Mouse (Mus musculus): ENCODE results near the gene Megf9. TPM values are rescaled to one million over a fixed set of nuclear protein-coding genes. Genes with fewer than 3 reads are reported as not detected.

Gene Megf9
- total and polyA plus RNA-seq, 3 experiments, result not detected

DNA sequence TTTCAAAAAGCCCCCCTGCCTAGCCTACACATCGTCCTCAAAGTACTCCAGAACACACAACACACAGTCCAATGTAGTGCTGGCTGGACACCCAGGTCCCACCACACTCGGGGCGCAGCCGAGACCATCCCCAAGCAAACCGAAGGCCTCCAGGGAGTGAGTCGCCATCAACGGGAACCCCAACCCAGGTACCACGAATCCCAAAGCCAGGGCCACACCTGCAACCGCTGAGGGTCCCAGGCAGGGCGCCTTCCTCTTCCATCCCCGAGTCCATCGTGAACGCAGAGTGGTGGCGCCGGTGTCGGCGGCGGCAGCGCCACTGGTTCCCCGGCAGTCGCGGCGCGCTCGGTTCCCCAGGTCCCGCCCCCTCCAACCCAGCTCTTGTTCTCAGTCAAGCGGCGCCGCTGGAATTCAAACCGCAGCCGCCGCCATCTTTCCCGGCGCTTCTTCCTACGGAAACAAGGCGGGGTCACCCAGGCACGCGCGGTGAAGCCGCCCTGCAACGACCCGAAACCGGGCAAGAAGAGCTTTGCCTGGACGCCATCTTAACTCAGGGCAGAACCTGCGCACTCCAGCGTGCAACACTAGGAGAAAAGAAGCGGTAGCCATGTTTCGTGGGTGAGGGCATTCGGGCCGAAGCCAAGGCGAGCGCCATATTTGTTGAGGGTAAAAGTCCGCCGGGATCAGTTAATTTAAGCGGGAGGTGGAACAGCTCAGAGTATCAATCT, 124.6 kb downstream of the Megf9 start, which contains the start of gene Cdk5rap2:
Gene Cdk5rap2 (minus strand): TSS at position 450 of the 728 bp plus-strand sequence.
- Histone ChIP-seq H3K4me2 (ENCODE audit: insufficient read depth, low read depth, poor library complexity, severe bottlenecking) (peak within 1 kb of the TSS; percentile 63), H3K79me2 (replicated peaks; ENCODE audit: control insufficient read depth, extremely low read depth, insufficient read depth, poor library complexity, severe bottlenecking) (no peaks in the 10 kb centered on the region), H3K27ac (ENCODE audit: insufficient read depth, low read depth) (no peak within 1 kb of the TSS; the same call in 1 of the 2 replicates), H3K9me3 (replicated peaks; ENCODE audit: low read length) (no peaks in the 10 kb centered on the region), H3K9ac (ENCODE audit: insufficient read depth, low read depth) (peak within 1 kb of the TSS; percentile 77), H3K36me3 (replicated peaks in 1 of 2; ENCODE audit: control insufficient read depth in 1 of 2, insufficient read depth in 1 of 2, low read length in 1 of 2) (peaks cover 0 to 12% of the 10 kb centered on the region in 2 experiments), H3K27me3 (replicated peaks) (no peaks in the 10 kb centered on the region), H3K4me1 (ENCODE audit: control insufficient read depth in 1 of 2, insufficient read depth in 2 of 2) (peaks cover 2 to 39% of the 10 kb centered on the region in 2 experiments; a peak in 3 of 4 replicates), H3K4me3 (replicated peaks in 1 of 3; ENCODE audit: low read depth in 2 of 3, low read length in 2 of 3, poor library complexity in 1 of 3) (peak within 1 kb of the TSS; percentile 76 to 92 (median 88))
- TF ChIP-seq SIN3A (IDR thresholded peaks at IDR 0.05; ENCODE audit: low read length), result 0 out of 2 replicates have a peak, but pooled peaks have one; percentile 19
- TF ChIP-seq CHD1 (IDR thresholded peaks at IDR 0.05; ENCODE audit: low read depth, low read length), result no peak
- TF ChIP-seq BHLHE40 (IDR thresholded peaks at IDR 0.05; ENCODE audit: low read depth, low read length), result peak; percentile 84
- no peak for TF ChIP-seq ZNF384 (IDR thresholded peaks at IDR 0.05; ENCODE audit: low read depth, low read length)
- TF ChIP-seq MAX (IDR thresholded peaks at IDR 0.05; ENCODE audit: low read length), result peak; percentile 54; the same call in 1 of the 2 replicates
- TF ChIP-seq NRF1 (IDR thresholded peaks at IDR 0.05; ENCODE audit: low read depth, low read length), result peak; percentile 92
- TF ChIP-seq ZMIZ1 (IDR thresholded peaks at IDR 0.05; ENCODE audit: low read depth, low read length), result no peak; the same call in 1 of the 2 replicates
- no peak for TF ChIP-seq USF2 (conservative IDR thresholded peaks at IDR 0.05; ENCODE audit: low read depth, low read length)
- peak; percentile 59; the same call in 1 of the 2 replicates for TF ChIP-seq MYC (IDR thresholded peaks at IDR 0.05; ENCODE audit: low read depth, low read length)
- TF ChIP-seq NELFE (IDR thresholded peaks at IDR 0.05; ENCODE audit: low read depth, low read length), result peak; percentile 63
- TF ChIP-seq EP300 (IDR thresholded peaks at IDR 0.05; ENCODE audit: low read length), result no peak
- no peak for TF ChIP-seq SMC3 (IDR thresholded peaks at IDR 0.05; ENCODE audit: low read depth, low read length)
- TF ChIP-seq ETS1 (conservative IDR thresholded peaks at IDR 0.05; ENCODE audit: low read depth, low read length), result peak; percentile 36; the same call in 1 of the 2 replicates
- no peak for TF ChIP-seq TBP (conservative IDR thresholded peaks at IDR 0.05; ENCODE audit: low read depth, low read length)
- TF ChIP-seq ZC3H11A (IDR thresholded peaks at IDR 0.05; ENCODE audit: low read depth, low read length), result no peak
- TF ChIP-seq JUN (IDR thresholded peaks at IDR 0.05; ENCODE audit: insufficient read depth, low read depth, low read length), result no peak
- peak; percentile 72; the same call in 1 of the 2 replicates for TF ChIP-seq TCF12 (IDR thresholded peaks at IDR 0.05; ENCODE audit: low read depth, low read length)
- TF ChIP-seq ELF1 (IDR thresholded peaks at IDR 0.05; ENCODE audit: low read depth, low read length), result peak; percentile 82
- 0 out of 2 replicates have a peak, but pooled peaks have one; percentile 65 for TF ChIP-seq E2F4 (IDR thresholded peaks at IDR 0.05; ENCODE audit: insufficient replicate concordance, low read depth, low read length)
- no peak for TF ChIP-seq POLR2AphosphoS2 (IDR thresholded peaks at IDR 0.05; ENCODE audit: low read depth, low read length)
- TF ChIP-seq PAX5 (IDR thresholded peaks at IDR 0.05; ENCODE audit: low read length), result no peak
- no peak for TF ChIP-seq ZKSCAN1 (IDR thresholded peaks at IDR 0.05; ENCODE audit: borderline replicate concordance, low read depth, low read length)
- TF ChIP-seq POLR2A (IDR thresholded peaks at IDR 0.05; ENCODE audit: low read depth, low read length), result peak; percentile 55; the same call in 1 of the 2 replicates
- no peak for TF ChIP-seq JUND (conservative IDR thresholded peaks at IDR 0.05; ENCODE audit: low read depth, low read length)
- no peak; the same call in 1 of the 2 replicates for TF ChIP-seq USF1 (IDR thresholded peaks at IDR 0.05; ENCODE audit: low read depth, low read length)
- TF ChIP-seq RCOR1 (conservative IDR thresholded peaks at IDR 0.05; ENCODE audit: low read depth, low read length), result peak; percentile 100
- TF ChIP-seq CTCF (conservative IDR thresholded peaks at IDR 0.05 in 1 of 2, IDR thresholded peaks at IDR 0.05 in 1 of 2; ENCODE audit: low read depth in 2 of 2, low read length in 2 of 2), result no peak
- peak; percentile 66; the same call in 1 of the 2 replicates for TF ChIP-seq MEF2A (IDR thresholded peaks at IDR 0.05; ENCODE audit: borderline replicate concordance, low read depth, low read length)
- peak; percentile 98 for TF ChIP-seq HCFC1 (IDR thresholded peaks at IDR 0.05; ENCODE audit: low read depth, low read length)
- no peak for TF ChIP-seq MXI1 (IDR thresholded peaks at IDR 0.05; ENCODE audit: low read depth, low read length)
- peak; percentile 97 for TF ChIP-seq KAT2A (IDR thresholded peaks at IDR 0.05; ENCODE audit: insufficient replicate concordance, low read length)
- 0 out of 2 replicates have a peak, but pooled peaks have one; percentile 65 for TF ChIP-seq MAZ (IDR thresholded peaks at IDR 0.05; ENCODE audit: low read depth, low read length)
- TF ChIP-seq UBTF (IDR thresholded peaks at IDR 0.05; ENCODE audit: low read depth, low read length), result peak; percentile 77
- no peak for TF ChIP-seq MAFK (IDR thresholded peaks at IDR 0.05; ENCODE audit: insufficient replicate concordance, low read length)
- 0 out of 2 replicates have a peak, but pooled peaks have one; percentile 29 for TF ChIP-seq CHD2 (IDR thresholded peaks at IDR 0.05; ENCODE audit: low read length)
- TF ChIP-seq RAD21 (IDR thresholded peaks at IDR 0.05; ENCODE audit: low read depth, low read length), result no peak
- peak; percentile 69; the same call in 1 of the 2 replicates for TF ChIP-seq GABPA (IDR thresholded peaks at IDR 0.05; ENCODE audit: insufficient replicate concordance, low read depth, low read length)
- TF ChIP-seq IRF4 (IDR thresholded peaks at IDR 0.05; ENCODE audit: low read depth, low read length), result peak; percentile 65; the same call in 1 of the 2 replicates
- dilution Hi-C loops (cut with MboI; ENCODE audit: extremely low pct_ligation_motif_present, extremely low pct_unique_long_range_greater_than_20kb, low sequenced_read_pairs) (no loop called here), in situ Hi-C loops (cut with MboI; ENCODE audit: low pct_ligation_motif_present, low pct_unique_long_range_greater_than_20kb, low sequenced_read_pairs) (no loop called here)
- peak; percentile 95 for DNase-seq (ENCODE audit: extremely low read depth)

Measured in CH12.LX (cell line).